Mouse (Mus musculus) cerebellum, adult 11 months (tissue): ENCODE data around the gene Slc25a42.
A peak's percentile ranks its signal among the peaks of the same experiment; 100 is the strongest.
"Not testable (repeated sequence)": the region's sequence is repeated elsewhere in the genome, so short reads cannot be mapped to it uniquely, and the experiment has no call there.

Experiments
- DNase-seq: peaks from one replicate; pipeline ENCODE4 v3.0.0; 2022

The Slc25a42 gene

GRCm38 (mm10) chr8:70212112-70213055 is at the start of gene Slc25a42:
Gene Slc25a42, minus strand, starts transcription at chr8:70212305.
- DNase-seq = peak; percentile 99

- DNase-seq = no peak
Observed at GRCm38 (mm10) chr8:70259043-70259442, 46.9 kb upstream of the Slc25a42 start.

GRCm38 (mm10) chr8:70258600-70258999 is 46.5 kb upstream of the Slc25a42 start:
- DNase-seq = no peak

GRCm38 (mm10) chr8:70257456-70257855 is 45.4 kb upstream of the Slc25a42 start:
- DNase-seq = peak; percentile 47

GRCm38 (mm10) chr8:70254628-70255027 is 42.5 kb upstream of the Slc25a42 start:
- DNase-seq = no peak

- no peak for DNase-seq
Observed at GRCm38 (mm10) chr8:70247841-70248240, 35.7 kb upstream of the Slc25a42 start.

- no peak for DNase-seq
Observed at GRCm38 (mm10) chr8:70246622-70247021, 34.5 kb upstream of the Slc25a42 start.

- no peak for DNase-seq
Observed at GRCm38 (mm10) chr8:70240642-70241041, 28.5 kb upstream of the Slc25a42 start.

- no peak for DNase-seq
Observed at GRCm38 (mm10) chr8:70237842-70238241, 25.7 kb upstream of the Slc25a42 start.

GRCm38 (mm10) chr8:70234781-70235128 is 22.6 kb upstream of the Slc25a42 start:
- DNase-seq = no peak

GRCm38 (mm10) chr8:70234080-70234780 is 22.1 kb upstream of the Slc25a42 start, which contains the start of the genes Sugp2 and Armc6:
Gene Sugp2, plus strand, starts transcription at chr8:70234226.
Gene Armc6, minus strand, starts transcription at chr8:70234466.
- DNase-seq = peak; percentile 95

GRCm38 (mm10) chr8:70233606-70234005 is 21.5 kb upstream of the Slc25a42 start:
- DNase-seq = peak; percentile 29

GRCm38 (mm10) chr8:70230837-70231236 is 18.7 kb upstream of the Slc25a42 start:
- DNase-seq = no peak

GRCm38 (mm10) chr8:70227997-70228396 is 15.9 kb upstream of the Slc25a42 start:
- no peak for DNase-seq

GRCm38 (mm10) chr8:70223341-70223740 is 11.2 kb upstream of the Slc25a42 start:
- DNase-seq = no peak

GRCm38 (mm10) chr8:70222041-70222440 is 9.9 kb upstream of the Slc25a42 start:
- DNase-seq = no peak

- no peak for DNase-seq
Observed at GRCm38 (mm10) chr8:70220911-70221310, 8.8 kb upstream of the Slc25a42 start.

GRCm38 (mm10) chr8:70220236-70220840 is 8.2 kb upstream of the Slc25a42 start:
- peak; percentile 47 for DNase-seq

- no peak for DNase-seq
Observed at GRCm38 (mm10) chr8:70219107-70219684, 7.1 kb upstream of the Slc25a42 start.

- no peak for DNase-seq
Observed at GRCm38 (mm10) chr8:70217441-70217840, 5.3 kb upstream of the Slc25a42 start.

- DNase-seq = peak; percentile 71
Observed at GRCm38 (mm10) chr8:70216566-70216965, 4.5 kb upstream of the Slc25a42 start.

- not testable (repeated sequence) for DNase-seq
Observed at GRCm38 (mm10) chr8:70216161-70216560, 4.1 kb upstream of the Slc25a42 start.

- no peak for DNase-seq
Observed at GRCm38 (mm10) chr8:70215092-70215491, 3.0 kb upstream of the Slc25a42 start.
